Mouse (Mus musculus) liver, embryonic 13.5 days (tissue): Measurements from ENCODE around the gene Diaph3. TPM values are rescaled to one million over a fixed set of nuclear protein-coding genes. Genes with fewer than 3 reads are reported as not detected.

Source experiments
- ATAC-seq: fragments of 200-750 bp; cut with Nextera tagmentation; 2 replicates; pipeline ENCODE4 v1.8.0; 2017; ENCODE audit warnings: low read depth, mild to moderate bottlenecking, moderate number of reproducible peaks, moderate library complexity
- DNase-seq: peaks from one replicate; pipeline ENCODE4 v3.0.0; 2022
- H3K27ac ChIP-seq: fragments of 300-500 bp; sonication (generic); 2 replicates; pipeline ENCODE4 v1.5.1; 2015; ENCODE audit warnings: moderate library complexity, mild to moderate bottlenecking, inconsistent platforms
- H3K27me3 ChIP-seq: fragments of 300-500 bp; sonication (generic); 2 replicates; pipeline ENCODE4 v1.6.1; 2015; ENCODE audit warnings: mild to moderate bottlenecking, inconsistent platforms
- H3K36me3 ChIP-seq: fragments of 300-500 bp; sonication (generic); 2 replicates; pipeline ENCODE4 v1.6.1; 2015; ENCODE audit warnings: mild to moderate bottlenecking, inconsistent platforms
- H3K4me1 ChIP-seq: fragments of 300-500 bp; sonication (generic); replicated peaks from 2 replicates; pipeline ENCODE4 v1.6.1; 2015; ENCODE audit warnings: inconsistent platforms
- H3K4me2 ChIP-seq: fragments of 300-500 bp; sonication (generic); 2 replicates; pipeline ENCODE4 v1.6.1; 2015; ENCODE audit warnings: inconsistent platforms, mild to moderate bottlenecking, moderate library complexity
- H3K4me3 ChIP-seq: fragments of 300-500 bp; sonication (generic); replicated peaks from 2 replicates; pipeline ENCODE4 v1.5.1; 2015; ENCODE audit warnings: mild to moderate bottlenecking, inconsistent platforms
- H3K9ac ChIP-seq: fragments of 300-500 bp; sonication (generic); 2 replicates; pipeline ENCODE4 v1.6.1; 2015; ENCODE audit warnings: mild to moderate bottlenecking, inconsistent platforms
- H3K9me3 ChIP-seq: fragments of 300-500 bp; sonication (generic); replicated peaks from 2 replicates; pipeline ENCODE4 v1.6.1; 2016; ENCODE audit warnings: inconsistent platforms
- WGBS: fragments of 180-500 bp; shearing (Covaris S2); methylation state at CpG from one replicate; pipeline ENCODE4 v1.1.7; 2015; ENCODE audit not compliant: insufficient replicate concordance; 5-methylcytosine and 5-hydroxymethylcytosine counted together
- microRNA-seq: library from miRNA; unstranded; fragments of <30 nt; microRNA quantifications from one replicate; pipeline ENCODE4, GENCODE M21; 2016
- polyA plus RNA-seq: library from polyadenylated mRNA; unstranded; fragments of >200 nt; fragmentation: Nextera tagmentation; extraction: Ambion mirVana; gene quantifications from 2 replicates; pipeline ENCODE4 v1.2.1, GENCODE M21; 2015

Diaph3 gene
- polyA plus RNA-seq, 1 experiment from 2014 or later = 17.5 TPM

DNA sequence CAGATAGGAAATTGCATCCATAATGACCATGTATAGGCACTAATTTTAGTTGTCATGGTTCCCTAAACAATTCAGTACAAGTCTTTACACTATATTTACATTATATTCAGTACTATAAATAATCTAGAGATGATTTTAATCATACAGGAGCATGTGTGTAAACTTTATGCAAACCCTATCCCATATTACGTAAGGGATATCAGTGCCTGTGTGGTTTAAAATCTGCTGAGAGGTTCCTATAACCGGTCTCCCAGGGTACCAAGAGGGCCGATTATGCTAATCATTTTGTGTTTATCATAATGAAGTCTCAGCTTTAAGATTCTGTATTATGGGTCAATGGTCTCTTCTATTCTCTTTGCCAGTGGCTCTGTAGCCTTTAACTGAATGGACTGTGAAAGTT is 499.2 kb downstream of the Diaph3 start:
- ATAC-seq (no peak), DNase-seq (no peak)
- no peaks in the 10 kb centered on the region for H3K9me3 ChIP-seq
- no peak overlapping the region for H3K27ac ChIP-seq
- no peak overlapping the region for H3K4me3 ChIP-seq
- WGBS = 83% methylated on average over 3 of the region's 3 CpGs
- no peak overlapping the region for H3K4me2 ChIP-seq
- no peaks in the 10 kb centered on the region for H3K4me1 ChIP-seq
- H3K9ac ChIP-seq = no peak overlapping the region
- H3K27me3 ChIP-seq = no peaks in the 10 kb centered on the region
- no peaks in the 10 kb centered on the region for H3K36me3 ChIP-seq

DNA sequence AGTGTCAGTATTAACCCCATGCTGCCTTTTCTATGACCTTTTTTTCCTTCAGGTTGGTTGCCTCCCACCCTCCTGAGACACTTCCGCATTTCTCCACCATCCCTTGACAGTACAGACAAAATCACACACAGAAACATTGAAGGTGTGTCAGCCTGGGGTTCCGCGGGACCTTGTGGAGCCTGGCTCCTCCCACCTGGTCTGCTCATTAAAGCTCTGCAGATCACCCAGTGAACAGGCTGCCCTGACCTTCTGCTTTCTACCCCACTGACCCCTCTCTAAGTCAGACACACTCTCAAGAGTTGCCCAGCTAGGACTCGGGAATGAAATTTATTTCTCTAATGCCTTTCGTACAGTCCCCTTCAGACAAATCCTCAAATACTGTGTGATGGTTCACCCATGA is 500.9 kb downstream of the Diaph3 start:
- Histone ChIP-seq H3K4me1 (no peaks in the 10 kb centered on the region), H3K27me3 (no peaks in the 10 kb centered on the region), H3K9me3 (no peaks in the 10 kb centered on the region), H3K27ac (no peak overlapping the region), H3K4me2 (no peak overlapping the region), H3K4me3 (no peak overlapping the region), H3K36me3 (no peaks in the 10 kb centered on the region), H3K9ac (no peak overlapping the region)
- DNase-seq (no peak), ATAC-seq (no peak)
- WGBS = 82% methylated on average over 5 of the region's 5 CpGs

DNA sequence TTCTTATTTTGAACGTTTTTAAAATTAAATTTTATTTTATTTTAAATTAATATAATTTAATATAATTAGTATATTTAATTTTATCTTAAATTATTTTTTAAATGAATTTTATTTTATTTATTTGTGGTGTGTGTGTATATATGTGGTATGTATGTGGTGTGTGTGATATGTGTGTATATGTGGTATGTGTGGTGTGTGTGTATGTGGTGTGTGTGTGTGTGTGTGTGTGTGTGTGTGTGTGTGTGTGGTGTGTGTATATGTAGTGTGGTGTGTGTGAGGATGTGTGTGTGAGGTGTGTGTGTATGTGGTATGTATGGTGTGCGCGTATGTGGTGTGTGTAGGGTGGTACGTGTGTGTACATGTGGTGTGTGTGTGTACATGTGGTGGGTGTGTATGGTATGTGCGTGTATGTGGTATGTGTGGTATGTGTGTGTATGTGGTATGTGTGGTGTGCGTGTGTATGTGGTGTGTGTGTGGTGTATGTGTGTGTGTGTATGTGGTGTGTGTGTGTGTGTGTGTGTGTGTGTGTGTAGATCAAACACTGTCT is 505.4 kb downstream of the Diaph3 start:
- no peaks in the 10 kb centered on the region for H3K4me1 ChIP-seq

DNA sequence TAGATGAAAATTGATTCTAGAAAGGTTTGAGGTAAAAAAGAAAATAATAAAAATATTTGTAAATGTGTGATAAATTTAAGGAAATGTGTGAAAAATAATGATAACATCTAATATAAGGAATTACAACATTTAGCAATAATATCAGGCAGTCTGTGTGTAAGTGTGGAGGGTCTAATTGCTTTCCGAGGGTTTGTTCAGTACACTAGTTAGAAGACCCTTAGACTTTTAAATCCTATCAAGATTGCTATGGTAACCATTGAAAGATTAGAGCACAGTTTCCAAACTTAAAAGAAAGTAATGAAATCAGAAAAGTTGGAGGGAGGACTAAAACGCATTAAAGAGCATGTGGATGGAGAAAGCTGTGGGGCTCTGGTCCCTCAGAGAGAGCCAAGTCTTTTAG is 506.0 kb downstream of the Diaph3 start:
- no peak overlapping the region for H3K4me3 ChIP-seq
- no peak overlapping the region for H3K27ac ChIP-seq
- no peak for DNase-seq
- no peak overlapping the region for H3K4me2 ChIP-seq
- 71% methylated on average over 2 of the region's 2 CpGs for WGBS
- no peak overlapping the region for H3K9ac ChIP-seq
- no peaks in the 10 kb centered on the region for H3K4me1 ChIP-seq
- no peaks in the 10 kb centered on the region for H3K27me3 ChIP-seq
- no peak for ATAC-seq
- no peaks in the 10 kb centered on the region for H3K9me3 ChIP-seq
- H3K36me3 ChIP-seq = no peaks in the 10 kb centered on the region

More for the DNA sequence above, 505.4 kb downstream of the Diaph3 start:
- no peak overlapping the region for H3K9ac ChIP-seq
- ATAC-seq = no peak
- no peaks in the 10 kb centered on the region for H3K9me3 ChIP-seq
- H3K27ac ChIP-seq = no peak overlapping the region
- DNase-seq = no peak
- no peak overlapping the region for H3K4me3 ChIP-seq
- H3K4me2 ChIP-seq = no peak overlapping the region
- no peaks in the 10 kb centered on the region for H3K27me3 ChIP-seq
- WGBS = 17% methylated on average over 6 of the region's 6 CpGs
- H3K36me3 ChIP-seq = no peaks in the 10 kb centered on the region

DNA sequence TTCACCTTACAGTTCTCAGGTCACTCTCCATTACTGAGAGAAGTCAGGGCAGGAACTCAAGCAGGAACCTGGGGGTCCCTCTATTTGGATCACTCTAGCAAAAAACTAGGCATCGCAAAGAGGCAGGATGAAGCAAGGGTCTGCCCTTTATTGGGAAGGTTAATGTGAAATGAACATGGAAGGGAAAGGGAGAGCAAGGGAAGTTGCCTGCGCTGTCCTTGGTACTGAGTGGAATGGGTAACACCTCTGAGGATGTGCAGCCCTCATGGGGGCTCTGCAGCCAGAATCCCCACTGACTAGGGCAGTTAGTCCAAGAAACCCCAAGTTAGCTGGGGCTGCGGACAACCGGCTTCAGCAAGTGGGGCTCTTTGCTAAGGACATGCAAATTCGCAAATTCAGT is 507.2 kb downstream of the Diaph3 start:
- no peak overlapping the region for H3K4me3 ChIP-seq
- H3K36me3 ChIP-seq = no peaks in the 10 kb centered on the region
- DNase-seq (no peak), ATAC-seq (no peak)
- no peaks in the 10 kb centered on the region for H3K4me1 ChIP-seq
- no peaks in the 10 kb centered on the region for H3K9me3 ChIP-seq
- no peak overlapping the region for H3K4me2 ChIP-seq
- H3K27me3 ChIP-seq = no peaks in the 10 kb centered on the region
- H3K27ac ChIP-seq = no peak overlapping the region
- 57% methylated on average over 5 of the region's 5 CpGs for WGBS
- no peak overlapping the region for H3K9ac ChIP-seq

DNA sequence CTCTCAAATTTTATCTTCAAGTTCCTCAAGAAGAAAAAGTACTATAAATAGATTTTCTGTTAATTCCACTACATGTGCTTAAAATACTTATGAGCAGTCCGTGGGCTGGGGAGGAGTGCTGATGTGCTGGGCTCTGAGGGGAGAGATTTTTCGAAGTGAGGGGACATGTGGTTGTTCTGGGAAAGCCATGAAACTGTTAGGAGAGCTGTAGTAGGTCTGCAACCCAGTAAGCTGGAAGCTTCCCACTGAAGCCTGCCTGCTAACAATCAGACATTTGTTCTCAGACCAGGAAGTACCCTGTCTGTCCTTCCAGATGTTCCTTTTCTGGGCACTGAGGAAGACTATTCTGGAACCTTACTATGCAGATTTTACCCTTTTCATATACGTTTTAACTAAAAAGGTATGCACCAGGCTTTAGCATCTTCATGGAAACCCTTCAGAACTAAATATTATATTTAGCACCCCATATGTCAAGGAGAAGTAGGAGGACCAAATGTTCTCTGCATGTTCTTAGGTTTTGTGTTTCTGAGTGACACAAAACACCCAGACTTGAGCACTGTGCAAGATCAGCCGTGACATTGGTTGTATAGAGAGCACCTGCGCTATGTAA is 516.1 kb downstream of the Diaph3 start:
- no peak overlapping the region for H3K27ac ChIP-seq
- no peak overlapping the region for H3K4me3 ChIP-seq
- ATAC-seq (no peak), DNase-seq (no peak)
- H3K27me3 ChIP-seq = no peaks in the 10 kb centered on the region
- H3K9ac ChIP-seq = no peak overlapping the region
- 73% methylated on average over 5 of the region's 5 CpGs for WGBS
- no peaks in the 10 kb centered on the region for H3K36me3 ChIP-seq
- H3K9me3 ChIP-seq = no peaks in the 10 kb centered on the region
- H3K4me1 ChIP-seq = no peaks in the 10 kb centered on the region
- no peak overlapping the region for H3K4me2 ChIP-seq

DNA sequence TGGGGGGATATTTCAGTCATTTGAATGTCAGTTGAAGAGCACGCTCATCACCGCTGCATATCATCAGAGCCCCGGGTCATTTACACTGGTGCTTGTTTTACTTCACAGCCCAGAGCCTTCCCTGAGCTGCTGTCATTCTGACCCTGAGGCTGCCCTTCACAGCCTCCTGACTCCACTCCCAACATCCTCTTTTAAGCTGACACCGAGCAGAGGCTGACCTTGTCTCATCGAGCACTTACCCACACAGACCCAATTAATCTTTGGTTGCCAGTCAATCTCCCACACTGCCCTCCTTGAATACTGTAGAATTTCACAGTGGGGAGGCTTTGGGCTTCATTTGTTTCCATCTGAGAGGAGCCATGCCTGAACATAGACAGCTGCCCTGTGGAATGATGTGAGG is 521.4 kb downstream of the Diaph3 start:
- Histone ChIP-seq H3K4me3 (no peak overlapping the region), H3K36me3 (no peaks in the 10 kb centered on the region), H3K9ac (no peak overlapping the region), H3K27ac (no peak overlapping the region), H3K27me3 (no peaks in the 10 kb centered on the region), H3K4me2 (no peak overlapping the region), H3K4me1 (no peaks in the 10 kb centered on the region), H3K9me3 (no peaks in the 10 kb centered on the region)
- DNase-seq = no peak
- 64% methylated on average over 5 of the region's 5 CpGs for WGBS
- no peak for ATAC-seq

Small RNA genes lying within 50 kb of the gene (microRNA-seq; reads per million reads assigned to microRNA genes)
- gene Gm23438 = not detected
